Mouse (Mus musculus): ENCODE data around the gene Psmb5. TPM values are rescaled to one million over a fixed set of nuclear protein-coding genes. Genes with fewer than 3 reads are reported as not detected.

The Psmb5 gene
- polyA plus RNA-seq, 1 experiment, result 469 TPM

GRCm38 (mm10) chr14:54597084-54597483 lies 20.7 kb downstream of the Psmb5 start:
- no peak overlapping the region for H3ac ChIP-seq (ENCODE audit: control insufficient read depth, insufficient read length, low read depth)

GRCm38 (mm10) chr14:54594631-54595414 lies 23.0 kb downstream of the Psmb5 start:
- no peaks in the 10 kb centered on the region for H3K36me3 ChIP-seq (ENCODE audit: control insufficient read depth, insufficient read depth)
- no peaks in the 10 kb centered on the region for H3K79me2 ChIP-seq (ENCODE audit: control insufficient read depth, insufficient read depth)
- TF ChIP-seq MYOG (IDR thresholded peaks at IDR 0.05; ENCODE audit: control insufficient read depth, extremely low read depth, insufficient read length) (no peak), CTCF (IDR thresholded peaks at IDR 0.05; ENCODE audit: control insufficient read depth, insufficient read depth, insufficient read length) (no peak), USF1 (IDR thresholded peaks at IDR 0.05; ENCODE audit: low read depth) (no peak), MYOD1 (IDR thresholded peaks at IDR 0.05; ENCODE audit: control insufficient read depth, insufficient read length, low read depth) (no peak), MAX (IDR thresholded peaks at IDR 0.05) (no peak), CEBPB (IDR thresholded peaks at IDR 0.05; ENCODE audit: low read depth) (no peak), FOSL1 (IDR thresholded peaks at IDR 0.05; ENCODE audit: insufficient read depth, low read length, poor library complexity, severe bottlenecking) (no peak)
- no peak overlapping the region for H3K4me3 ChIP-seq (ENCODE audit: insufficient read depth, poor library complexity, severe bottlenecking)
- no peak overlapping the region for H3ac ChIP-seq (ENCODE audit: control insufficient read depth, insufficient read length, low read depth)
- no peaks in the 10 kb centered on the region for H3K27me3 ChIP-seq (ENCODE audit: control insufficient read depth, insufficient read depth, insufficient read length)
- no peaks in the 10 kb centered on the region for H3K79me3 ChIP-seq (ENCODE audit: low read depth)

More at GRCm38 (mm10) chr14:54597084-54597483, 20.7 kb downstream of the Psmb5 start:
- TF ChIP-seq CTCF (IDR thresholded peaks at IDR 0.05; ENCODE audit: control insufficient read depth, insufficient read depth, insufficient read length), result no peak
- TF ChIP-seq USF1 (IDR thresholded peaks at IDR 0.05; ENCODE audit: low read depth), result no peak
- TF ChIP-seq MYOD1 (IDR thresholded peaks at IDR 0.05; ENCODE audit: control insufficient read depth, insufficient read length, low read depth), result no peak
- no peak for TF ChIP-seq MYOG (IDR thresholded peaks at IDR 0.05; ENCODE audit: control insufficient read depth, extremely low read depth, insufficient read length)
- no peak for TF ChIP-seq CEBPB (IDR thresholded peaks at IDR 0.05; ENCODE audit: low read depth)
- no peak for TF ChIP-seq MAX (IDR thresholded peaks at IDR 0.05)
- no peaks in the 10 kb centered on the region for H3K79me3 ChIP-seq (ENCODE audit: low read depth)
- no peaks in the 10 kb centered on the region for H3K79me2 ChIP-seq (ENCODE audit: control insufficient read depth, insufficient read depth)
- H3K4me3 ChIP-seq (ENCODE audit: insufficient read depth, poor library complexity, severe bottlenecking), result no peak overlapping the region
- peaks cover 3% of the 10 kb centered on the region for H3K36me3 ChIP-seq (ENCODE audit: control insufficient read depth, insufficient read depth)
- no peaks in the 10 kb centered on the region for H3K27me3 ChIP-seq (ENCODE audit: control insufficient read depth, insufficient read depth, insufficient read length)

GRCm38 (mm10) chr14:54594055-54594454 lies 23.8 kb downstream of the Psmb5 start:
- Histone ChIP-seq H3K79me3 (ENCODE audit: low read depth) (no peaks in the 10 kb centered on the region), H3K4me3 (ENCODE audit: insufficient read depth, poor library complexity, severe bottlenecking) (no peak overlapping the region), H3K79me2 (ENCODE audit: control insufficient read depth, insufficient read depth) (no peaks in the 10 kb centered on the region), H3K36me3 (ENCODE audit: control insufficient read depth, insufficient read depth) (no peaks in the 10 kb centered on the region), H3K27me3 (ENCODE audit: control insufficient read depth, insufficient read depth, insufficient read length) (no peaks in the 10 kb centered on the region), H3ac (ENCODE audit: control insufficient read depth, insufficient read length, low read depth) (no peak overlapping the region)
- TF ChIP-seq MAX (IDR thresholded peaks at IDR 0.05), result no peak
- TF ChIP-seq CTCF (IDR thresholded peaks at IDR 0.05; ENCODE audit: control insufficient read depth, insufficient read depth, insufficient read length), result no peak
- no peak for TF ChIP-seq MYOG (IDR thresholded peaks at IDR 0.05; ENCODE audit: control insufficient read depth, extremely low read depth, insufficient read length)
- no peak for TF ChIP-seq USF1 (IDR thresholded peaks at IDR 0.05; ENCODE audit: low read depth)
- TF ChIP-seq FOSL1 (IDR thresholded peaks at IDR 0.05; ENCODE audit: insufficient read depth, low read length, poor library complexity, severe bottlenecking), result no peak
- no peak for TF ChIP-seq CEBPB (IDR thresholded peaks at IDR 0.05; ENCODE audit: low read depth)
- TF ChIP-seq MYOD1 (IDR thresholded peaks at IDR 0.05; ENCODE audit: control insufficient read depth, insufficient read length, low read depth), result no peak

- no peaks in the 10 kb centered on the region for H3K79me2 ChIP-seq (ENCODE audit: control insufficient read depth, insufficient read depth)
- no peaks in the 10 kb centered on the region for H3K79me3 ChIP-seq (ENCODE audit: low read depth)
- H3ac ChIP-seq (ENCODE audit: control insufficient read depth, insufficient read length, low read depth), result no peak overlapping the region
- H3K36me3 ChIP-seq (ENCODE audit: control insufficient read depth, insufficient read depth), result no peaks in the 10 kb centered on the region
- TF ChIP-seq CTCF (IDR thresholded peaks at IDR 0.05; ENCODE audit: control insufficient read depth, insufficient read depth, insufficient read length), result no peak
- TF ChIP-seq MYOD1 (IDR thresholded peaks at IDR 0.05; ENCODE audit: control insufficient read depth, insufficient read length, low read depth), result no peak
- TF ChIP-seq MAX (IDR thresholded peaks at IDR 0.05), result no peak
- no peak for TF ChIP-seq USF1 (IDR thresholded peaks at IDR 0.05; ENCODE audit: low read depth)
- TF ChIP-seq MYOG (IDR thresholded peaks at IDR 0.05; ENCODE audit: control insufficient read depth, extremely low read depth, insufficient read length), result no peak
- no peak for TF ChIP-seq CEBPB (IDR thresholded peaks at IDR 0.05; ENCODE audit: low read depth)
- no peak for TF ChIP-seq FOSL1 (IDR thresholded peaks at IDR 0.05; ENCODE audit: insufficient read depth, low read length, poor library complexity, severe bottlenecking)
- no peak overlapping the region for H3K4me3 ChIP-seq (ENCODE audit: insufficient read depth, poor library complexity, severe bottlenecking)
- H3K27me3 ChIP-seq (ENCODE audit: control insufficient read depth, insufficient read depth, insufficient read length), result no peaks in the 10 kb centered on the region
These were observed 25.4 kb downstream of the Psmb5 start for GRCm38 (mm10) chr14:54592319-54592934.

- H3ac ChIP-seq (ENCODE audit: control insufficient read depth, insufficient read length, low read depth), result no peak overlapping the region
- no peaks in the 10 kb centered on the region for H3K36me3 ChIP-seq (ENCODE audit: control insufficient read depth, insufficient read depth)
- no peaks in the 10 kb centered on the region for H3K79me2 ChIP-seq (ENCODE audit: control insufficient read depth, insufficient read depth)
- no peaks in the 10 kb centered on the region for H3K27me3 ChIP-seq (ENCODE audit: control insufficient read depth, insufficient read depth, insufficient read length)
- no peak overlapping the region for H3K4me3 ChIP-seq (ENCODE audit: insufficient read depth, poor library complexity, severe bottlenecking)
- H3K79me3 ChIP-seq (ENCODE audit: low read depth), result no peaks in the 10 kb centered on the region
- TF ChIP-seq CTCF (IDR thresholded peaks at IDR 0.05; ENCODE audit: control insufficient read depth, insufficient read depth, insufficient read length), result no peak
- no peak for TF ChIP-seq MYOD1 (IDR thresholded peaks at IDR 0.05; ENCODE audit: control insufficient read depth, insufficient read length, low read depth)
- no peak for TF ChIP-seq MAX (IDR thresholded peaks at IDR 0.05)
- TF ChIP-seq FOSL1 (IDR thresholded peaks at IDR 0.05; ENCODE audit: insufficient read depth, low read length, poor library complexity, severe bottlenecking), result no peak
- no peak for TF ChIP-seq USF1 (IDR thresholded peaks at IDR 0.05; ENCODE audit: low read depth)
- no peak for TF ChIP-seq MYOG (IDR thresholded peaks at IDR 0.05; ENCODE audit: control insufficient read depth, extremely low read depth, insufficient read length)
- TF ChIP-seq CEBPB (IDR thresholded peaks at IDR 0.05; ENCODE audit: low read depth), result no peak
These were observed 26.8 kb downstream of the Psmb5 start for GRCm38 (mm10) chr14:54591056-54591455.
